Mouse (Mus musculus) midbrain, postnatal 0 days (tissue): ENCODE results near the gene Marcksl1. TPM values are rescaled to one million over a fixed set of nuclear protein-coding genes. Genes with fewer than 3 reads are reported as not detected.
"Not testable (repeated sequence)": the region's sequence is repeated elsewhere in the genome, so short reads cannot be mapped to it uniquely, and the experiment has no call there.

ENCODE experiments used
- ATAC-seq: fragments of 200-750 bp; cut with Nextera tagmentation; 2 replicates; pipeline ENCODE4 v1.8.0; 2017; ENCODE audit warnings: moderate number of reproducible peaks, mild to moderate bottlenecking, moderate TSS enrichment, moderate library complexity; ENCODE audit not compliant: low FRiP score
- DNase-seq: peaks from one replicate; pipeline ENCODE4 v3.0.0-alpha.2; 2015; ENCODE audit warnings: low spot score
- H3K27ac ChIP-seq: fragments of 300-500 bp; sonication (generic); 2 replicates; pipeline ENCODE4 v1.5.1; 2014; ENCODE audit warnings: low read depth, mild to moderate bottlenecking, low read length, mixed read lengths
- H3K27me3 ChIP-seq: fragments of 300-500 bp; sonication (generic); 2 replicates; pipeline ENCODE4 v1.6.1; 2014; ENCODE audit warnings: low read length, control low read depth, mixed read lengths; ENCODE audit not compliant: insufficient read depth
- H3K36me3 ChIP-seq: fragments of 300-500 bp; sonication (generic); 2 replicates; pipeline ENCODE4 v1.6.1; 2014; ENCODE audit warnings: low read length, control low read depth, mixed read lengths; ENCODE audit not compliant: insufficient read depth
- H3K4me1 ChIP-seq: fragments of 300-500 bp; sonication (generic); 2 replicates; pipeline ENCODE4 v1.6.1; 2014; ENCODE audit warnings: mild to moderate bottlenecking, control low read depth, antibody characterized with exemption, low read length, mixed read lengths; ENCODE audit not compliant: insufficient read depth
- H3K4me2 ChIP-seq: fragments of 300-500 bp; sonication (generic); 2 replicates; pipeline ENCODE4 v1.6.1; 2014; ENCODE audit warnings: low read depth, mild to moderate bottlenecking, low read length, mixed read lengths; ENCODE audit not compliant: poor library complexity, severe bottlenecking
- H3K4me3 ChIP-seq: fragments of 300-500 bp; sonication (generic); 2 replicates; pipeline ENCODE4 v1.5.1; 2014; ENCODE audit warnings: low read depth, mild to moderate bottlenecking, low read length, moderate library complexity
- H3K9ac ChIP-seq: fragments of 300-500 bp; sonication (generic); replicated peaks from 2 replicates; pipeline ENCODE4 v1.6.1; 2014; ENCODE audit warnings: mild to moderate bottlenecking, low read length, moderate library complexity, mixed read lengths; ENCODE audit not compliant: poor library complexity, severe bottlenecking
- H3K9me3 ChIP-seq: fragments of 300-500 bp; sonication (generic); 2 replicates; pipeline ENCODE4 v1.6.1; 2016; ENCODE audit warnings: low read length, control low read depth
- CTCF ChIP-seq: IDR thresholded peaks from 2 replicates; pipeline ENCODE4 v1.5.1; 2016; ENCODE audit warnings: antibody characterized with exemption, mild to moderate bottlenecking
- WGBS: fragments of 180-500 bp; shearing (Covaris S2); extraction: QIAGEN DNeasy Blood & Tissue Kit; methylation state at CpG from one replicate; pipeline ENCODE4 v1.1.7; 2014; 5-methylcytosine and 5-hydroxymethylcytosine counted together
- polyA plus RNA-seq: library from polyadenylated mRNA; unstranded; fragments of >200 nt; fragmentation: Nextera tagmentation; extraction: Ambion mirVana; gene quantifications from 2 replicates; pipeline ENCODE4 v1.2.1, GENCODE M21; 2015
- total RNA-seq: library from RNA; depleted of rRNA; stranded (reverse); fragments of >200 nt; gene quantifications from 2 replicates; pipeline ENCODE4 v1.2.3, GENCODE M21; 2014

The Marcksl1 gene
- total and polyA plus RNA-seq, 2 experiments from 2014 or later, result 1,586 to 1,776 TPM

DNA sequence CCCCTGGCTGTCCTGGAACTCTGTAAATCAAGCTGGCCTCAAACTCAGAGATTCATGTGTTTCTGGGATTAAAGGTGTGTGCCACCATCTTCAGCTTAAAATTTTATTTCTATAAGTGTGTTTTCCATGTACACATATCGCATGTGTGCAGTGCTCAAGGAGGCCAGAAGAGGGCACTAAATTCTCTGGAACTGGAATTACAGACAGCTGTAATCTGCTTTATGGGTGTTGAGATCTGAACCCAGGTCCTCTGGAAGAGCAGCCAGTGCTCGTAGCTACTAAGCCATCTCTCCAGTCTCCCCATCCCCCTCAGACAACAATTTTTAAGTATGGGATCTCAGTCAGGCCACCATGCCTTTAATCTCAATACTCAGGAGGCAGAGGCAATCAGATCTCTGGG is 35.9 kb downstream of the Marcksl1 start:
- DNase-seq, result peak; percentile 16

DNA sequence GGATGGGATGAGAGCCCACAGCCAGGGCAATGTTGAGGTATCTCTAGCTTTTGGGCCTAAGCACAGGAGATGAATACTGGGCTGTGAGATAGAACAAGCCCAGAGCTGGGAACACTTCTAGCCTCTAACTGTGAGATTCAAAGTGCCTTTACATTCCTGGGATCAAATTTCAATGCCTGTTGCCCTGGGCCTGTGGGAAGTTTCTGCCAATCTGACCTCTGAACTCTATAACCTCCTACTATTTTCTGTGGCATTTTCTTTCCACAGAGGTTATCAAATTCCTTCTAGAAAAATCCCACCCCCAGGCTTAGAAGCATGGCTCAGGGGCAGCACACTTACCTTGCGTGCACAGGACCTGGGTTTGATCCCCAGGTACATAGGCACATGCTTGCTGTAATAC is 36.9 kb downstream of the Marcksl1 start:
- Histone ChIP-seq H3K27me3 (no peaks in the 10 kb centered on the region), H3K36me3 (no peaks in the 10 kb centered on the region), H3K4me1 (0 out of 2 replicates have a peak, but pooled peaks cover 3% of the 10 kb centered on the region), H3K9me3 (no peaks in the 10 kb centered on the region), H3K9ac (no peak overlapping the region), H3K4me2 (no peak overlapping the region), H3K27ac (no peak overlapping the region), H3K4me3 (no peak overlapping the region)
- no peak for DNase-seq
- ATAC-seq, result no peak
- 76% methylated on average over 1 of the region's 1 CpGs for WGBS
- no peak for TF ChIP-seq CTCF

More for the DNA sequence above, 35.9 kb downstream of the Marcksl1 start:
- Histone ChIP-seq H3K4me3 (no peak overlapping the region), H3K27me3 (no peaks in the 10 kb centered on the region), H3K9ac (no peak overlapping the region), H3K27ac (no peak overlapping the region), H3K9me3 (no peaks in the 10 kb centered on the region), H3K4me2 (no peak overlapping the region), H3K36me3 (no peaks in the 10 kb centered on the region), H3K4me1 (no peaks in the 10 kb centered on the region)
- no peak for ATAC-seq
- peak; percentile 52 for TF ChIP-seq CTCF
- 95% methylated on average over 2 of the region's 2 CpGs for WGBS

DNA sequence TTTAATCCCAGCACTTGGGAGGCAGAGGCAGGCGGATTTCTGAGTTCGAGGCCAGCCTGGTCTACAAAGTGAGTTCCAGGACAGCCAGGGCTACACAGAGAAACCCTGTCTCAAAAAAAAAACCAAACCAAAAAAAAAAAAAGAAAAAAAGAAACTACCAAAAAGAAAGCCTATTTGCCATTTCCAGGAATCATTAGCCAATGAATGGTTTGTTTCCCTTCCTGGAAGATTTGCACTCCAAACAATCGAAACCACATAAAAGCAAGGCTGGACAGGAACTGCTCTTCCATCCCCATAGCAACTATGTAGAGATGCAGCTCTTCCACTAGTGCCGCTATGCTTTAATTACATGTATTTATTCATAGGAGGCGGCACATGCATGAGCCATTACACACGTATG is 41.1 kb downstream of the Marcksl1 start:
- whole genome bisulfite sequencing, result 35% methylated on average over 4 of the region's 6 CpGs
- not testable (repeated sequence) for H3K4me2 ChIP-seq, H3K27ac ChIP-seq, H3K9ac ChIP-seq, H3K4me1 ChIP-seq, H3K27me3 ChIP-seq, H3K4me3 ChIP-seq, ATAC-seq, H3K9me3 ChIP-seq, DNase-seq, H3K36me3 ChIP-seq

- ATAC-seq (peak; percentile 44; the same call in 1 of the 2 replicates), DNase-seq (peak; percentile 67)
- no peaks in the 10 kb centered on the region for H3K27me3 ChIP-seq
- peaks cover 5% of the 10 kb centered on the region; the same call in 1 of the 2 replicates for H3K4me1 ChIP-seq
- peak overlapping the region; percentile 45 for H3K4me3 ChIP-seq
- no peaks in the 10 kb centered on the region for H3K9me3 ChIP-seq
- peak overlapping the region; percentile 88 for H3K4me2 ChIP-seq
- TF ChIP-seq CTCF, result peak; percentile 78
- H3K9ac ChIP-seq, result peak overlapping the region; percentile 61
- WGBS, result 3% methylated on average over 16 of the region's 16 CpGs
- peak overlapping the region; percentile 82 for H3K27ac ChIP-seq
- H3K36me3 ChIP-seq, result no peaks in the 10 kb centered on the region
Observed at GRCm38 (mm10) chr4:129555421-129555861, 42.1 kb downstream of the Marcksl1 start.

DNA sequence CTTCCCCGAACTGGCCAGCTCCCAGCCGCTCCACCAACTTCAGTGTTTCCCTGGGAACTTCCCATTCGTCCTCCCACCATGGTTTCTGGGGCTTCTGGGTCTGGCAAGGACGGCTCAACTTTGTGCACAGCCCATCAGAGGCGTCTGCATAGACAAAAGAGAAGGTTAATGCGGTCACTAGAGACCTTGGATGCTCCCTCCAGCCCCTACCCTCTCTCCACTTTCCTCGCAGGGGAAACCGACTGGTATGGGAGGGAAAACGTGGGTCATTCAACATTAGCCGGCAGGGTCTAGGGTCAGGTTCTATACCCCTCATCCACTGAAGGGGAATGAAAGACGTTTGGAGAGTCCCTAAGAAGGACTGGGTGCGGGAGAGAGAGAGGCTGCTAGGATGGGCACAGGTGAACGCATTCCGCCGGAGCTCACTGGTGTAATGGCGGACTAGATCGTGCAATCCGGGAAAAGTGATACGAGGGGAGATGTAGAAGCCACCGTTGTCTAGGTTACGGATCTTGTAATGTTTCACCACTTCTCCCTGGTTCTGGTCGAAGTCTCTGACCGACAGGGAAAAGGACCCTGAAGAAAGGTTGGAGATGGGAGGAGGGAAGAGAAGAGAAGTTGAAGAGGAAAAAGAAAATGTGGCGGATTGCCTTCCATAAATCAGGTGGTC is 42.6 kb downstream of the Marcksl1 start:
- Histone ChIP-seq H3K36me3 (no peaks in the 10 kb centered on the region), H3K4me3 (peak overlapping the region; percentile 45), H3K27ac (peak overlapping the region; percentile 82), H3K9me3 (no peaks in the 10 kb centered on the region), H3K4me1 (peaks cover 5% of the 10 kb centered on the region; the same call in 1 of the 2 replicates), H3K9ac (peak overlapping the region; percentile 61), H3K4me2 (peak overlapping the region; percentile 88), H3K27me3 (no peaks in the 10 kb centered on the region)
- ATAC-seq (peak; percentile 64; the same call in 1 of the 2 replicates), DNase-seq (no peak)
- no peak for TF ChIP-seq CTCF
- WGBS, result under 1% methylated on average over 23 of the region's 24 CpGs

DNA sequence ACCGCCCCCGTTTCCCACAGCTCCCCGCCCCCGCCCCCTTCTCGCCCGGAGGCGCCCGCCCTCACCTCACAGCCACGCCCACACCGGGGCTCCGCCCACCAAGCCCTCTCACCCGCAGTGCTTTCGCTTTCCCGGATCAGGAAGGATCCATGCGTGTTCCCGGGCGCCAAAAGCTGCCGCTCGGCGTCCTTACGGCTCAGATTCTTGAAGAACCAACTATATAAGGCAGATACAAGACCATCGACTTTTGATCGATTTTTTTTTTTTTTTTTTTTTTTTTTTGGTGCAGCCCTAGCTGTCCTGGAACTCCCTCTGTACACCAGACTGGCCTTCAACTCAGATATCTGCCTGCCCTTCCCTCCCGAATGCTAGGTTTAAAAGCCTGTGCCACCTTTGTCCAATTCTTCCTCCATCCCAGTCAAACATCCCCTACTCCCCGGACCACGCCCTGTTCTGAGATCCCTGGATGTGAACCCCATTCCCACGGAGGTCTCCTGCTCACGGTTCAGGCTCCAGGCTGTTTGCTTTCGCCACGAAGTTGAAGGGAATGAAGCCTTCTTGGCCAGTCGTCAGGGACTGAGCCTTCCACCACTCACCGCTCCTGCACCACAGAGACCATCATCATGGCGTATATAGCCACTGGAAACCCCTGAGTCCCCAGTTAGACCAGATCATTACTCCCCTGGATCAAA is 43.3 kb downstream of the Marcksl1 start:
- peak overlapping the region; percentile 88 for H3K4me2 ChIP-seq
- WGBS, result 6% methylated on average over 32 of the region's 33 CpGs
- H3K4me3 ChIP-seq, result peak overlapping the region; percentile 45
- ATAC-seq (peak; percentile 82), DNase-seq (peak; percentile 92)
- H3K4me1 ChIP-seq, result peaks cover 5% of the 10 kb centered on the region; the same call in 1 of the 2 replicates
- H3K27ac ChIP-seq, result peak overlapping the region; percentile 82
- no peaks in the 10 kb centered on the region for H3K36me3 ChIP-seq
- H3K27me3 ChIP-seq, result no peaks in the 10 kb centered on the region
- TF ChIP-seq CTCF, result no peak
- H3K9ac ChIP-seq, result peak overlapping the region; percentile 61
- H3K9me3 ChIP-seq, result no peaks in the 10 kb centered on the region
